Mouse (Mus musculus): Measurements from ENCODE around the gene Serpina12. TPM values are rescaled to one million over a fixed set of nuclear protein-coding genes. Genes with fewer than 3 reads are reported as not detected.
A peak's percentile ranks its signal among the peaks of the same experiment; 100 is the strongest.

The Serpina12 gene
- not detected in 2 replicates for polyA plus RNA-seq (2014; fragmentation: Nextera tagmentation; extraction: Ambion mirVana)

GRCm38 (mm10) chr12:104044343-104044742 is at the start of gene Serpina12:
Gene Serpina12 (minus strand): TSS chr12:104044443.
- H3K9me3 ChIP-seq (ENCODE audit: control insufficient read depth, low read length), result no peaks in the 10 kb centered on the region
- no peaks in the 10 kb centered on the region for H3K36me3 ChIP-seq (ENCODE audit: control insufficient read depth, insufficient read depth, low read length)
- 91% methylated on average over 7 of the region's 7 CpGs for WGBS

GRCm38 (mm10) chr12:104091303-104091702 is 47.1 kb upstream of the Serpina12 start:
- H3K27me3 ChIP-seq (ENCODE audit: control insufficient read depth, insufficient read depth, low read length), result no peaks in the 10 kb centered on the region
- H3K36me3 ChIP-seq (ENCODE audit: control insufficient read depth, insufficient read depth, low read length), result no peaks in the 10 kb centered on the region
- no peaks in the 10 kb centered on the region for H3K9me3 ChIP-seq (ENCODE audit: control insufficient read depth, low read length)
- H3K4me2 ChIP-seq (ENCODE audit: low read depth, low read length, severe bottlenecking), result no peak overlapping the region
- no peaks in the 10 kb centered on the region for H3K4me1 ChIP-seq (replicated peaks; ENCODE audit: control insufficient read depth, insufficient read depth, low read length)
- no peak overlapping the region for H3K4me3 ChIP-seq (ENCODE audit: low read depth, low read length)
- 79% methylated on average over 1 of the region's 1 CpGs for WGBS
- no peak for DNase-seq (ENCODE audit: low spot score)
- no peak overlapping the region for H3K27ac ChIP-seq (ENCODE audit: low read depth, low read length)
- H3K9ac ChIP-seq (ENCODE audit: low read length), result no peak overlapping the region
- ATAC-seq (replicated peaks; ENCODE audit: low FRiP score), result no peak

More at GRCm38 (mm10) chr12:104044343-104044742, at the start of gene Serpina12:
- Histone ChIP-seq H3K4me2 (ENCODE audit: low read depth, low read length, severe bottlenecking) (no peak within 1 kb of the TSS), H3K27ac (ENCODE audit: low read depth, low read length) (no peak within 1 kb of the TSS), H3K9ac (ENCODE audit: low read length) (no peak within 1 kb of the TSS), H3K4me3 (ENCODE audit: low read depth, low read length) (no peak within 1 kb of the TSS), H3K27me3 (ENCODE audit: control insufficient read depth, insufficient read depth, low read length) (no peaks in the 10 kb centered on the region), H3K4me1 (replicated peaks; ENCODE audit: control insufficient read depth, insufficient read depth, low read length) (no peaks in the 10 kb centered on the region)
- no peak for ATAC-seq (replicated peaks; ENCODE audit: low FRiP score)
- no peak for DNase-seq (ENCODE audit: low spot score)

GRCm38 (mm10) chr12:104090119-104090518 is 45.9 kb upstream of the Serpina12 start:
- ATAC-seq (replicated peaks; ENCODE audit: low FRiP score) (no peak), DNase-seq (ENCODE audit: low spot score) (no peak)
- Histone ChIP-seq H3K36me3 (ENCODE audit: control insufficient read depth, insufficient read depth, low read length) (no peaks in the 10 kb centered on the region), H3K9ac (ENCODE audit: low read length) (no peak overlapping the region), H3K9me3 (ENCODE audit: control insufficient read depth, low read length) (no peaks in the 10 kb centered on the region), H3K4me3 (ENCODE audit: low read depth, low read length) (no peak overlapping the region), H3K27ac (ENCODE audit: low read depth, low read length) (no peak overlapping the region), H3K27me3 (ENCODE audit: control insufficient read depth, insufficient read depth, low read length) (no peaks in the 10 kb centered on the region), H3K4me1 (replicated peaks; ENCODE audit: control insufficient read depth, insufficient read depth, low read length) (no peaks in the 10 kb centered on the region), H3K4me2 (ENCODE audit: low read depth, low read length, severe bottlenecking) (no peak overlapping the region)
- 83% methylated on average over 2 of the region's 2 CpGs for WGBS

GRCm38 (mm10) chr12:104072286-104072685 is 28.0 kb upstream of the Serpina12 start:
- Histone ChIP-seq H3K9me3 (ENCODE audit: control insufficient read depth, low read length) (no peaks in the 10 kb centered on the region), H3K36me3 (ENCODE audit: control insufficient read depth, insufficient read depth, low read length) (no peaks in the 10 kb centered on the region), H3K4me2 (ENCODE audit: low read depth, low read length, severe bottlenecking) (no peak overlapping the region), H3K9ac (ENCODE audit: low read length) (no peak overlapping the region), H3K27ac (ENCODE audit: low read depth, low read length) (no peak overlapping the region), H3K4me1 (replicated peaks; ENCODE audit: control insufficient read depth, insufficient read depth, low read length) (no peaks in the 10 kb centered on the region), H3K27me3 (ENCODE audit: control insufficient read depth, insufficient read depth, low read length) (no peaks in the 10 kb centered on the region), H3K4me3 (ENCODE audit: low read depth, low read length) (no peak overlapping the region)
- ATAC-seq (replicated peaks; ENCODE audit: low FRiP score) (no peak), DNase-seq (ENCODE audit: low spot score) (no peak)
- WGBS, result 69% methylated on average over 5 of the region's 5 CpGs

GRCm38 (mm10) chr12:104071708-104072107 is 27.5 kb upstream of the Serpina12 start:
- Histone ChIP-seq H3K27me3 (ENCODE audit: control insufficient read depth, insufficient read depth, low read length) (no peaks in the 10 kb centered on the region), H3K4me1 (replicated peaks; ENCODE audit: control insufficient read depth, insufficient read depth, low read length) (no peaks in the 10 kb centered on the region), H3K9ac (ENCODE audit: low read length) (no peak overlapping the region), H3K27ac (ENCODE audit: low read depth, low read length) (no peak overlapping the region), H3K9me3 (ENCODE audit: control insufficient read depth, low read length) (no peaks in the 10 kb centered on the region), H3K4me3 (ENCODE audit: low read depth, low read length) (no peak overlapping the region), H3K4me2 (ENCODE audit: low read depth, low read length, severe bottlenecking) (no peak overlapping the region), H3K36me3 (ENCODE audit: control insufficient read depth, insufficient read depth, low read length) (no peaks in the 10 kb centered on the region)
- DNase-seq (ENCODE audit: low spot score), result no peak
- no peak for ATAC-seq (replicated peaks; ENCODE audit: low FRiP score)
- 53% methylated on average over 1 of the region's 1 CpGs for WGBS

- Histone ChIP-seq H3K27ac (ENCODE audit: low read depth, low read length) (no peak overlapping the region), H3K4me3 (ENCODE audit: low read depth, low read length) (no peak overlapping the region), H3K4me1 (replicated peaks; ENCODE audit: control insufficient read depth, insufficient read depth, low read length) (no peaks in the 10 kb centered on the region), H3K9me3 (ENCODE audit: control insufficient read depth, low read length) (no peaks in the 10 kb centered on the region), H3K27me3 (ENCODE audit: control insufficient read depth, insufficient read depth, low read length) (no peaks in the 10 kb centered on the region), H3K36me3 (ENCODE audit: control insufficient read depth, insufficient read depth, low read length) (no peaks in the 10 kb centered on the region), H3K9ac (ENCODE audit: low read length) (no peak overlapping the region), H3K4me2 (ENCODE audit: low read depth, low read length, severe bottlenecking) (no peak overlapping the region)
- DNase-seq (ENCODE audit: low spot score) (peak; percentile 85), ATAC-seq (replicated peaks; ENCODE audit: low FRiP score) (peak; percentile 67)
- 11% methylated on average over 2 of the region's 2 CpGs for WGBS
These were observed 25.4 kb upstream of the Serpina12 start for GRCm38 (mm10) chr12:104069620-104070019.

GRCm38 (mm10) chr12:104067549-104067948 is 23.3 kb upstream of the Serpina12 start:
- H3K27ac ChIP-seq (ENCODE audit: low read depth, low read length), result no peak overlapping the region

GRCm38 (mm10) chr12:104066241-104066640 is 22.0 kb upstream of the Serpina12 start:
- H3K27ac ChIP-seq (ENCODE audit: low read depth, low read length), result no peak overlapping the region

More at GRCm38 (mm10) chr12:104067549-104067948, 23.3 kb upstream of the Serpina12 start:
- 44% methylated on average over 4 of the region's 4 CpGs for WGBS
- no peaks in the 10 kb centered on the region for H3K36me3 ChIP-seq (ENCODE audit: control insufficient read depth, insufficient read depth, low read length)
- no peak overlapping the region for H3K4me2 ChIP-seq (ENCODE audit: low read depth, low read length, severe bottlenecking)
- DNase-seq (ENCODE audit: low spot score), result no peak
- no peaks in the 10 kb centered on the region for H3K27me3 ChIP-seq (ENCODE audit: control insufficient read depth, insufficient read depth, low read length)
- no peaks in the 10 kb centered on the region for H3K4me1 ChIP-seq (replicated peaks; ENCODE audit: control insufficient read depth, insufficient read depth, low read length)
- peak; percentile 49; the same call in 1 of the 2 replicates for ATAC-seq (replicated peaks; ENCODE audit: low FRiP score)
- no peak overlapping the region for H3K4me3 ChIP-seq (ENCODE audit: low read depth, low read length)
- H3K9ac ChIP-seq (ENCODE audit: low read length), result no peak overlapping the region
- H3K9me3 ChIP-seq (ENCODE audit: control insufficient read depth, low read length), result no peaks in the 10 kb centered on the region

GRCm38 (mm10) chr12:104064996-104065395 is 20.8 kb upstream of the Serpina12 start:
- Histone ChIP-seq H3K9me3 (ENCODE audit: control insufficient read depth, low read length) (no peaks in the 10 kb centered on the region), H3K4me1 (replicated peaks; ENCODE audit: control insufficient read depth, insufficient read depth, low read length) (no peaks in the 10 kb centered on the region), H3K4me3 (ENCODE audit: low read depth, low read length) (no peak overlapping the region), H3K36me3 (ENCODE audit: control insufficient read depth, insufficient read depth, low read length) (no peaks in the 10 kb centered on the region), H3K27ac (ENCODE audit: low read depth, low read length) (no peak overlapping the region), H3K9ac (ENCODE audit: low read length) (no peak overlapping the region), H3K27me3 (ENCODE audit: control insufficient read depth, insufficient read depth, low read length) (no peaks in the 10 kb centered on the region), H3K4me2 (ENCODE audit: low read depth, low read length, severe bottlenecking) (no peak overlapping the region)
- ATAC-seq (replicated peaks; ENCODE audit: low FRiP score), result no peak
- DNase-seq (ENCODE audit: low spot score), result no peak
- WGBS, result 81% methylated on average over 4 of the region's 4 CpGs

More at GRCm38 (mm10) chr12:104066241-104066640, 22.0 kb upstream of the Serpina12 start:
- Histone ChIP-seq H3K4me1 (replicated peaks; ENCODE audit: control insufficient read depth, insufficient read depth, low read length) (no peaks in the 10 kb centered on the region), H3K4me2 (ENCODE audit: low read depth, low read length, severe bottlenecking) (no peak overlapping the region), H3K36me3 (ENCODE audit: control insufficient read depth, insufficient read depth, low read length) (no peaks in the 10 kb centered on the region), H3K9ac (ENCODE audit: low read length) (no peak overlapping the region), H3K27me3 (ENCODE audit: control insufficient read depth, insufficient read depth, low read length) (no peaks in the 10 kb centered on the region), H3K4me3 (ENCODE audit: low read depth, low read length) (no peak overlapping the region), H3K9me3 (ENCODE audit: control insufficient read depth, low read length) (no peaks in the 10 kb centered on the region)
- peak; percentile 79 for DNase-seq (ENCODE audit: low spot score)
- no peak for ATAC-seq (replicated peaks; ENCODE audit: low FRiP score)
- WGBS, result 25% methylated on average over 8 of the region's 8 CpGs
